ENCODE assay signal across 19 mouse cellular contexts in genomic region chr9:14262568-14262972, GRCm38 (mm10). TPM values are rescaled to one million over a fixed set of nuclear protein-coding genes. Genes with fewer than 3 reads are reported as not detected.
DNase-seq lines count a peak whose midpoint lies in the region; ATAC-seq and TF ChIP-seq lines count a peak whose summit lies in the region.
"Had no signal": no experiment of that assay in that cellular context is flagged by ENCODE, and none has a peak within 500 bp of the region (broad histone marks: within the 10 kb centered on the region; RNA-seq: fewer than 3 reads in every experiment).

No protein-coding gene starts in this region.

- no peak overlapping the region for H3K9ac ChIP-seq in CH12.LX (ENCODE audit: insufficient read depth, low read depth)
- H3K9ac ChIP-seq in midbrain, postnatal 0 days (replicated peaks; ENCODE audit: low read length, poor library complexity, severe bottlenecking), result no peak overlapping the region
- H3K9ac ChIP-seq: forebrain, embryonic 13.5 days; neural tube, embryonic 13.5 days had no signal

- H3K4me1 ChIP-seq in CH12.LX (ENCODE audit: control insufficient read depth in 1 of 2, insufficient read depth in 2 of 2), result peaks cover 3 to 26% of the 10 kb centered on the region in 2 experiments; a peak in 3 of 4 replicates
- H3K4me1 ChIP-seq in midbrain, embryonic 10.5 days, result peaks cover 5% of the 10 kb centered on the region
- no peaks in the 10 kb centered on the region for H3K4me1 ChIP-seq in midbrain, postnatal 0 days (ENCODE audit: insufficient read depth, low read length)

- no peaks in the 10 kb centered on the region for H3K36me3 ChIP-seq in CH12.LX (replicated peaks in 1 of 2; ENCODE audit: control insufficient read depth in 1 of 2, insufficient read depth in 1 of 2, low read length in 1 of 2)
- no peaks in the 10 kb centered on the region for H3K36me3 ChIP-seq in midbrain, embryonic 10.5 days
- H3K36me3 ChIP-seq in midbrain, postnatal 0 days (ENCODE audit: insufficient read depth, low read length), result no peaks in the 10 kb centered on the region
- H3K36me3 ChIP-seq: neural tube, embryonic 13.5 days had no signal

- no peaks in the 10 kb centered on the region for H3K9me3 ChIP-seq in CH12.LX (replicated peaks; ENCODE audit: low read length)
- no peaks in the 10 kb centered on the region for H3K9me3 ChIP-seq in midbrain, embryonic 10.5 days (replicated peaks)
- H3K9me3 ChIP-seq in midbrain, postnatal 0 days (ENCODE audit: low read length), result no peaks in the 10 kb centered on the region
- H3K9me3 ChIP-seq: forebrain, embryonic 13.5 days; neural tube, embryonic 13.5 days had no signal

- no peak for TF ChIP-seq RAD21 in CH12.LX (IDR thresholded peaks at IDR 0.05; ENCODE audit: low read depth, low read length)

- no peaks in the 10 kb centered on the region for H3K27me3 ChIP-seq in CH12.LX (replicated peaks)
- no peaks in the 10 kb centered on the region for H3K27me3 ChIP-seq in midbrain, embryonic 10.5 days (ENCODE audit: low read depth, poor library complexity, severe bottlenecking)
- H3K27me3 ChIP-seq in midbrain, postnatal 0 days (ENCODE audit: insufficient read depth, low read length), result no peaks in the 10 kb centered on the region
- H3K27me3 ChIP-seq: forebrain, embryonic 13.5 days; neural tube, embryonic 13.5 days; Patski had no signal

- H3K4me2 ChIP-seq in CH12.LX (ENCODE audit: insufficient read depth, low read depth, poor library complexity, severe bottlenecking), result peak overlapping the region; percentile 74
- H3K4me2 ChIP-seq in midbrain, postnatal 0 days (ENCODE audit: low read depth, low read length, poor library complexity, severe bottlenecking), result no peak overlapping the region
- H3K4me2 ChIP-seq: forebrain, embryonic 13.5 days; liver, embryonic 11.5 days; midbrain, embryonic 11.5 days; neural tube, embryonic 13.5 days had no signal

- WGBS in midbrain, embryonic 10.5 days, result 81% methylated on average over 4 of the region's 4 CpGs
- 66% methylated on average over 4 of the region's 4 CpGs for WGBS in midbrain, postnatal 0 days

- peak overlapping the region in 1 of 3 experiments; percentile 15 for H3K4me3 ChIP-seq in CH12.LX (replicated peaks in 1 of 3; ENCODE audit: low read depth in 2 of 3, low read length in 2 of 3, poor library complexity in 1 of 3)
- no peak overlapping the region for H3K4me3 ChIP-seq in midbrain, embryonic 10.5 days
- no peak overlapping the region for H3K4me3 ChIP-seq in midbrain, postnatal 0 days (ENCODE audit: low read depth, low read length)
- H3K4me3 ChIP-seq: forebrain, embryonic 13.5 days; neural tube, embryonic 13.5 days had no signal

- dilution Hi-C loops in CH12.LX (cut with MboI; ENCODE audit: extremely low pct_ligation_motif_present, extremely low pct_unique_long_range_greater_than_20kb, low sequenced_read_pairs), result no loop called here

- in situ Hi-C loops in CH12.LX (cut with MboI; ENCODE audit: low pct_ligation_motif_present, low pct_unique_long_range_greater_than_20kb, low sequenced_read_pairs), result no loop called here

- TF ChIP-seq POLR2A in CH12.LX (IDR thresholded peaks at IDR 0.05; ENCODE audit: low read depth, low read length), result no peak

- peak; percentile 26 for DNase-seq in thymus, postnatal 14 days
- DNase-seq in thymus, postnatal 10 days (ENCODE audit: low spot score in 2 of 2), result no peak
- DNase-seq in CH12.LX (ENCODE audit: extremely low read depth), result peak; percentile 77
- DNase-seq in cerebellum, adult 11 months, result no peak
- no peak for DNase-seq in midbrain, embryonic 10.5 days (ENCODE audit: low spot score)
- DNase-seq in midbrain, postnatal 0 days (ENCODE audit: low spot score), result no peak
- DNase-seq: adrenal gland, postnatal 36 days; cerebellum, adult 8-10 months; gastrocnemius, postnatal 25 days; kidney, adult 11 months; lung, adult 18-20 months; lung, postnatal 36 days had no signal

- H3K27ac ChIP-seq in CH12.LX (ENCODE audit: insufficient read depth, low read depth), result no peak overlapping the region
- H3K27ac ChIP-seq in midbrain, embryonic 10.5 days (replicated peaks), result no peak overlapping the region
- no peak overlapping the region for H3K27ac ChIP-seq in midbrain, postnatal 0 days (ENCODE audit: low read depth, low read length)
- H3K27ac ChIP-seq: forebrain, embryonic 13.5 days; neural tube, embryonic 13.5 days had no signal

- ATAC-seq in megakaryocyte, adult 5-6 weeks (ENCODE audit: poor library complexity, severe bottlenecking), result peak; percentile 10; the same call in 1 of the 2 replicates
- ATAC-seq in midbrain, postnatal 0 days (ENCODE audit: low FRiP score), result no peak
- ATAC-seq: forebrain, embryonic 13.5 days; hindbrain, embryonic 16.5 days; Patski had no signal

- no peak for TF ChIP-seq CTCF in CH12.LX (conservative IDR thresholded peaks at IDR 0.05 in 1 of 2, IDR thresholded peaks at IDR 0.05 in 1 of 2; ENCODE audit: low read depth in 2 of 2, low read length in 2 of 2)
- no peak for TF ChIP-seq CTCF in midbrain, postnatal 0 days (IDR thresholded peaks at IDR 0.05)

- peak; percentile 58 for TF ChIP-seq EP300 in CH12.LX (IDR thresholded peaks at IDR 0.05; ENCODE audit: low read length)

- no peaks in the 10 kb centered on the region for H3K79me2 ChIP-seq in CH12.LX (replicated peaks; ENCODE audit: control insufficient read depth, extremely low read depth, insufficient read depth, poor library complexity, severe bottlenecking)

TF ChIP-seq in CH12.LX, 34 proteins besides CTCF, POLR2A, EP300 and RAD21:
- TF ChIP-seq MAX (IDR thresholded peaks at IDR 0.05; ENCODE audit: low read length) (peak; percentile 93), ZC3H11A (IDR thresholded peaks at IDR 0.05; ENCODE audit: low read depth, low read length) (no peak), ETS1 (conservative IDR thresholded peaks at IDR 0.05; ENCODE audit: low read depth, low read length) (peak; percentile 76), JUN (IDR thresholded peaks at IDR 0.05; ENCODE audit: insufficient read depth, low read depth, low read length) (no peak), USF2 (conservative IDR thresholded peaks at IDR 0.05; ENCODE audit: low read depth, low read length) (peak; percentile 94), ZNF384 (IDR thresholded peaks at IDR 0.05; ENCODE audit: low read depth, low read length) (peak; percentile 69), UBTF (IDR thresholded peaks at IDR 0.05; ENCODE audit: low read depth, low read length) (no peak), BHLHE40 (IDR thresholded peaks at IDR 0.05; ENCODE audit: low read depth, low read length) (peak; percentile 83), USF1 (IDR thresholded peaks at IDR 0.05; ENCODE audit: low read depth, low read length) (peak; percentile 90), SMC3 (IDR thresholded peaks at IDR 0.05; ENCODE audit: low read depth, low read length) (no peak), SIN3A (IDR thresholded peaks at IDR 0.05; ENCODE audit: low read length) (peak; percentile 78; the same call in 1 of the 2 replicates)

RNA-seq across cellular contexts. Expression of gene Sesn3, which starts 12.3 kb away (rescaled TPM):
- total RNA-seq in CH12.LX (2012; rRNA removed) (3.8 and 4.6 TPM in 2 replicates), CH12.LX (2014; rRNA removed) (3.9 TPM in 2 replicates)
- polyA plus RNA-seq in CH12.LX (2012; ENCODE audit: insufficient read length, low read depth), result 14.3 and 16.1 TPM in 2 replicates
- total RNA-seq in megakaryocyte, adult 5-6 weeks (2015), result 7.5 TPM in 2 replicates
- 4.1 and 5.2 TPM in 2 replicates for total RNA-seq in megakaryocyte, adult 5-6 weeks (2017)
- 16.0 and 16.2 TPM in 2 replicates for polyA plus RNA-seq in midbrain, embryonic 10.5 days (2016; fragmentation: Nextera tagmentation; extraction: Ambion mirVana)
- 59.2 and 73.0 TPM in 2 replicates for total RNA-seq in midbrain, postnatal 0 days (2014; rRNA removed)
- 18.2 and 22.9 TPM in 2 replicates for polyA plus RNA-seq in midbrain, postnatal 0 days (2015; fragmentation: Nextera tagmentation; extraction: Ambion mirVana)

Comparison
In these comparisons a context has a peak if more than half of its experiments do, and no peak if none do; other contexts are left out.
1. DNase-seq: peak in thymus, postnatal 14 days (single experiment) and CH12.LX (single experiment); none in thymus, postnatal 10 days (0 of 2), cerebellum, adult 11 months (single experiment), midbrain, embryonic 10.5 days (single experiment) and midbrain, postnatal 0 days (single experiment).